Mouse (Mus musculus) layer of hippocampus, adult 8-10 months (tissue): ENCODE data around the gene Xylt1. TPM values are rescaled to one million over a fixed set of nuclear protein-coding genes. Genes with fewer than 3 reads are reported as not detected.

Experiments used
- DNase-seq, 2 experiments: peaks; one replicate each; pipeline ENCODE4 v3.0.0; 2022; ENCODE audit warnings: low spot score in 2 of 2
- total RNA-seq, 4 experiments: library from RNA; stranded (reverse); gene quantifications; 2 replicates each; pipeline ENCODE4 v1.2.4; 2022

Gene Xylt1
- total RNA-seq, 4 experiments from 2014 or later = 49.8 to 57.2 (median 54.3) TPM

- DNase-seq = no peak
Measured at GRCm38 (mm10) chr7:117478937-117479336, 98.2 kb downstream of the Xylt1 start.

GRCm38 (mm10) chr7:117480831-117481230 lies 100.1 kb downstream of the Xylt1 start:
- DNase-seq = no peak

GRCm38 (mm10) chr7:117481404-117481803 lies 100.6 kb downstream of the Xylt1 start:
- DNase-seq = no peak

- no peak for DNase-seq
Measured at GRCm38 (mm10) chr7:117482701-117483100, 101.9 kb downstream of the Xylt1 start.

GRCm38 (mm10) chr7:117484589-117484988 lies 103.8 kb downstream of the Xylt1 start:
- DNase-seq = no peak

- DNase-seq = no peak
Measured at GRCm38 (mm10) chr7:117484989-117485536, 104.3 kb downstream of the Xylt1 start.

- DNase-seq = no peak
Measured at GRCm38 (mm10) chr7:117486425-117487172, 105.8 kb downstream of the Xylt1 start.

- DNase-seq = no peak
Measured at GRCm38 (mm10) chr7:117487173-117487490, 106.4 kb downstream of the Xylt1 start.

- no peak for DNase-seq
Measured at GRCm38 (mm10) chr7:117489973-117490372, 109.2 kb downstream of the Xylt1 start.

- DNase-seq = no peak
Measured at GRCm38 (mm10) chr7:117490500-117491205, 109.9 kb downstream of the Xylt1 start.

- DNase-seq = no peak
Measured at GRCm38 (mm10) chr7:117491495-117491894, 110.7 kb downstream of the Xylt1 start.

GRCm38 (mm10) chr7:117494210-117494609 lies 113.4 kb downstream of the Xylt1 start:
- no peak for DNase-seq

- DNase-seq = peak; percentile 26 to 46
Measured at GRCm38 (mm10) chr7:117494618-117495310, 114.0 kb downstream of the Xylt1 start.

- DNase-seq = no peak
Measured at GRCm38 (mm10) chr7:117495751-117496150, 115.0 kb downstream of the Xylt1 start.

- DNase-seq = no peak
Measured at GRCm38 (mm10) chr7:117498173-117498572, 117.4 kb downstream of the Xylt1 start.

GRCm38 (mm10) chr7:117501355-117502181 lies 120.8 kb downstream of the Xylt1 start:
- no peak for DNase-seq

- DNase-seq = no peak
Measured at GRCm38 (mm10) chr7:117502415-117502814, 121.6 kb downstream of the Xylt1 start.

GRCm38 (mm10) chr7:117503714-117504113 lies 122.9 kb downstream of the Xylt1 start:
- no peak for DNase-seq

- DNase-seq = no peak
Measured at GRCm38 (mm10) chr7:117505791-117506190, 125.0 kb downstream of the Xylt1 start.

GRCm38 (mm10) chr7:117507351-117507750 lies 126.6 kb downstream of the Xylt1 start:
- no peak for DNase-seq

GRCm38 (mm10) chr7:117508090-117508489 lies 127.3 kb downstream of the Xylt1 start:
- DNase-seq = no peak
